Mouse (Mus musculus): ENCODE measurements around the gene Kcnmb1. TPM values are rescaled to one million over a fixed set of nuclear protein-coding genes. Genes with fewer than 3 reads are reported as not detected.

Kcnmb1 gene
- polyA plus RNA-seq, 1 experiment from 2014 or later, result 2.1 TPM

GRCm38 (mm10) chr11:33938561-33939274 is 24.1 kb upstream of the Kcnmb1 start:
- H3K4me2 ChIP-seq (ENCODE audit: low read depth, low read length), result no peak overlapping the region
- no peak overlapping the region for H3K4me3 ChIP-seq (ENCODE audit: low read length)
- WGBS, result 45% methylated on average over 7 of the region's 7 CpGs
- H3K27me3 ChIP-seq (replicated peaks; ENCODE audit: control insufficient read depth, insufficient read depth, low read length), result no peaks in the 10 kb centered on the region
- no peak overlapping the region for H3K27ac ChIP-seq (ENCODE audit: low read length)
- H3K36me3 ChIP-seq (ENCODE audit: control insufficient read depth, insufficient read depth, low read length), result no peaks in the 10 kb centered on the region
- no peak for ATAC-seq
- H3K9ac ChIP-seq (ENCODE audit: low read depth, low read length), result no peak overlapping the region
- no peaks in the 10 kb centered on the region for H3K9me3 ChIP-seq (ENCODE audit: control insufficient read depth, low read length)
- H3K4me1 ChIP-seq (ENCODE audit: control insufficient read depth, insufficient read depth, low read length), result 0 out of 2 replicates have a peak, but pooled peaks cover 2% of the 10 kb centered on the region

- no peak for ATAC-seq
- Histone ChIP-seq H3K36me3 (ENCODE audit: control insufficient read depth, insufficient read depth, low read length) (no peaks in the 10 kb centered on the region), H3K4me2 (ENCODE audit: low read depth, low read length) (no peak overlapping the region), H3K9me3 (ENCODE audit: control insufficient read depth, low read length) (no peaks in the 10 kb centered on the region), H3K27me3 (replicated peaks; ENCODE audit: control insufficient read depth, insufficient read depth, low read length) (no peaks in the 10 kb centered on the region), H3K9ac (ENCODE audit: low read depth, low read length) (no peak overlapping the region), H3K27ac (ENCODE audit: low read length) (no peak overlapping the region), H3K4me1 (ENCODE audit: control insufficient read depth, insufficient read depth, low read length) (0 out of 2 replicates have a peak, but pooled peaks cover 2% of the 10 kb centered on the region), H3K4me3 (ENCODE audit: low read length) (no peak overlapping the region)
- WGBS, result 69% methylated on average over 4 of the region's 4 CpGs
Observed at GRCm38 (mm10) chr11:33939456-33940113, 23.2 kb upstream of the Kcnmb1 start.

GRCm38 (mm10) chr11:33943565-33943964 is 19.2 kb upstream of the Kcnmb1 start:
- ATAC-seq, result no peak
- Histone ChIP-seq H3K4me3 (ENCODE audit: low read length) (no peak overlapping the region), H3K4me2 (ENCODE audit: low read depth, low read length) (no peak overlapping the region), H3K36me3 (ENCODE audit: control insufficient read depth, insufficient read depth, low read length) (no peaks in the 10 kb centered on the region), H3K9ac (ENCODE audit: low read depth, low read length) (no peak overlapping the region), H3K4me1 (ENCODE audit: control insufficient read depth, insufficient read depth, low read length) (0 out of 2 replicates have a peak, but pooled peaks cover 2% of the 10 kb centered on the region), H3K9me3 (ENCODE audit: control insufficient read depth, low read length) (no peaks in the 10 kb centered on the region), H3K27me3 (replicated peaks; ENCODE audit: control insufficient read depth, insufficient read depth, low read length) (no peaks in the 10 kb centered on the region), H3K27ac (ENCODE audit: low read length) (no peak overlapping the region)
- WGBS, result 65% methylated on average over 1 of the region's 1 CpGs

GRCm38 (mm10) chr11:33944067-33944785 is 18.6 kb upstream of the Kcnmb1 start:
- Histone ChIP-seq H3K27ac (ENCODE audit: low read length) (no peak overlapping the region), H3K9me3 (ENCODE audit: control insufficient read depth, low read length) (no peaks in the 10 kb centered on the region), H3K27me3 (replicated peaks; ENCODE audit: control insufficient read depth, insufficient read depth, low read length) (no peaks in the 10 kb centered on the region), H3K4me2 (ENCODE audit: low read depth, low read length) (no peak overlapping the region), H3K36me3 (ENCODE audit: control insufficient read depth, insufficient read depth, low read length) (no peaks in the 10 kb centered on the region), H3K4me1 (ENCODE audit: control insufficient read depth, insufficient read depth, low read length) (0 out of 2 replicates have a peak, but pooled peaks cover 2% of the 10 kb centered on the region), H3K9ac (ENCODE audit: low read depth, low read length) (no peak overlapping the region), H3K4me3 (ENCODE audit: low read length) (no peak overlapping the region)
- ATAC-seq, result no peak
- 59% methylated on average over 4 of the region's 4 CpGs for WGBS

GRCm38 (mm10) chr11:33944786-33945328 is 18.0 kb upstream of the Kcnmb1 start:
- ATAC-seq, result no peak
- 88% methylated on average over 9 of the region's 9 CpGs for WGBS

GRCm38 (mm10) chr11:33946501-33946900 is 16.3 kb upstream of the Kcnmb1 start:
- H3K36me3 ChIP-seq (ENCODE audit: control insufficient read depth, insufficient read depth, low read length), result no peaks in the 10 kb centered on the region
- H3K4me2 ChIP-seq (ENCODE audit: low read depth, low read length), result no peak overlapping the region
- H3K9me3 ChIP-seq (ENCODE audit: control insufficient read depth, low read length), result no peaks in the 10 kb centered on the region
- H3K9ac ChIP-seq (ENCODE audit: low read depth, low read length), result no peak overlapping the region
- H3K4me3 ChIP-seq (ENCODE audit: low read length), result no peak overlapping the region
- H3K27me3 ChIP-seq (replicated peaks; ENCODE audit: control insufficient read depth, insufficient read depth, low read length), result no peaks in the 10 kb centered on the region
- no peak overlapping the region for H3K27ac ChIP-seq (ENCODE audit: low read length)
- no peaks in the 10 kb centered on the region for H3K4me1 ChIP-seq (ENCODE audit: control insufficient read depth, insufficient read depth, low read length)
- ATAC-seq, result no peak
- 74% methylated on average over 4 of the region's 4 CpGs for WGBS

More at GRCm38 (mm10) chr11:33944786-33945328, 18.0 kb upstream of the Kcnmb1 start:
- Histone ChIP-seq H3K4me2 (ENCODE audit: low read depth, low read length) (no peak overlapping the region), H3K36me3 (ENCODE audit: control insufficient read depth, insufficient read depth, low read length) (no peaks in the 10 kb centered on the region), H3K4me3 (ENCODE audit: low read length) (no peak overlapping the region), H3K4me1 (ENCODE audit: control insufficient read depth, insufficient read depth, low read length) (no peaks in the 10 kb centered on the region), H3K27ac (ENCODE audit: low read length) (no peak overlapping the region), H3K27me3 (replicated peaks; ENCODE audit: control insufficient read depth, insufficient read depth, low read length) (no peaks in the 10 kb centered on the region), H3K9me3 (ENCODE audit: control insufficient read depth, low read length) (no peaks in the 10 kb centered on the region), H3K9ac (ENCODE audit: low read depth, low read length) (no peak overlapping the region)

- Histone ChIP-seq H3K9ac (ENCODE audit: low read depth, low read length) (no peak overlapping the region), H3K27me3 (replicated peaks; ENCODE audit: control insufficient read depth, insufficient read depth, low read length) (no peaks in the 10 kb centered on the region), H3K4me2 (ENCODE audit: low read depth, low read length) (no peak overlapping the region), H3K4me1 (ENCODE audit: control insufficient read depth, insufficient read depth, low read length) (peaks cover 8% of the 10 kb centered on the region; the same call in 1 of the 2 replicates), H3K27ac (ENCODE audit: low read length) (no peak overlapping the region), H3K9me3 (ENCODE audit: control insufficient read depth, low read length) (no peaks in the 10 kb centered on the region), H3K36me3 (ENCODE audit: control insufficient read depth, insufficient read depth, low read length) (no peaks in the 10 kb centered on the region), H3K4me3 (ENCODE audit: low read length) (no peak overlapping the region)
- ATAC-seq, result no peak
- 53% methylated on average over 5 of the region's 5 CpGs for WGBS
Observed at GRCm38 (mm10) chr11:33951155-33951554, 11.7 kb upstream of the Kcnmb1 start.

GRCm38 (mm10) chr11:33951684-33952625 is 10.9 kb upstream of the Kcnmb1 start:
- H3K4me2 ChIP-seq (ENCODE audit: low read depth, low read length), result no peak overlapping the region
- H3K27me3 ChIP-seq (replicated peaks; ENCODE audit: control insufficient read depth, insufficient read depth, low read length), result no peaks in the 10 kb centered on the region
- peak; percentile 54 for ATAC-seq
- no peak overlapping the region for H3K9ac ChIP-seq (ENCODE audit: low read depth, low read length)
- no peaks in the 10 kb centered on the region for H3K36me3 ChIP-seq (ENCODE audit: control insufficient read depth, insufficient read depth, low read length)
- 71% methylated on average over 8 of the region's 8 CpGs for WGBS
- H3K4me1 ChIP-seq (ENCODE audit: control insufficient read depth, insufficient read depth, low read length), result peaks cover 8% of the 10 kb centered on the region; the same call in 1 of the 2 replicates
- no peak overlapping the region for H3K27ac ChIP-seq (ENCODE audit: low read length)
- no peak overlapping the region for H3K4me3 ChIP-seq (ENCODE audit: low read length)
- H3K9me3 ChIP-seq (ENCODE audit: control insufficient read depth, low read length), result no peaks in the 10 kb centered on the region
